Mouse (Mus musculus) adipocyte (in vitro differentiated cells): ENCODE data around the gene Intu.

Experiments
- DNase-seq: peaks from one replicate; pipeline ENCODE4 v3.0.0-alpha.2; 2016; ENCODE audit warnings: low spot score

Intu gene

DNA sequence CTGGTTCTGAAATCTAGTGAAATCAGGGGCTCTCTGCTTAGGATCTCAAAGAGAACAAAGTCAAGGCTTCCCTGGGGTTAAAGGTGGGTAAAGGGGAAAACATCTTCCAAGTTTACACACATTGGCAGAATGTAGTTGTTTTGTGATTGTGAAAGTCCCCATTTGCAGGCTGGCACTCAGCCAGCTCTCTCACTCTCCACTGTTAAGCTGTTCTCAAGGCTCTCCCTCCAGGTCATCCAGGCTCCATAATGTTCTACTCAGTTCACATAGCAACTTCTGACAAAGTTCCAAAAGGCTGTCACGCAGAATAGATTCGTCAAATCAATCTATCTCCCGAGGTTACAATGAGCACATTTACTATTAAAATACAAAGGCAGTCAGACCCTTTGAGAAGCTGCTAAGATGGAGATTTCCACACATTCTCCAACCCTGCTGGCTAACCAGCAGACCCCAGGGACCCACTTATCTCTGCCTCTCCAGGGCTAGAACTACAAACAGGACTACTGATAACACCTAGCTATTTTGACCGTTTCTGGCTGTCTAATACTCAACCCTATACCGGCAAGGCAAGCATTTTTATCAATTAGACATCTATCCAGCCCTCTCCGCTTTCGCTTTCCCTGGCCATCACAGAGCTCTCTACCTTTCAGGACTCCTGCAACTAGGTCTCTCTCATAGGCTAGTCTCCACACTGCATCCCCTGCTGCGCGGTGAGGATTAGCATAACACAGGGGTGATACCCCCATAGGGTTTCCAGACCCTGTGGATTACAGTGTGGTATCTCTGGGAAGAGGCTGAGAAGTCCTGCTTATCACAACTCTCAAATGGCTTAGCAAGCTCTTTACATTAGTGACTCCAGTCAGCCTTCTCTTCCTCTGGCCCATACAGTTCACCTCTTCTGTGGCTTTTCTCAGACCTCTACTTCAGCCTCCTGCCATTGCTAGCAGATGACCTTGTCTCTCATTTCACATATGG lies 2.8 kb upstream of the Intu start:
- peak; percentile 79 for DNase-seq

DNA sequence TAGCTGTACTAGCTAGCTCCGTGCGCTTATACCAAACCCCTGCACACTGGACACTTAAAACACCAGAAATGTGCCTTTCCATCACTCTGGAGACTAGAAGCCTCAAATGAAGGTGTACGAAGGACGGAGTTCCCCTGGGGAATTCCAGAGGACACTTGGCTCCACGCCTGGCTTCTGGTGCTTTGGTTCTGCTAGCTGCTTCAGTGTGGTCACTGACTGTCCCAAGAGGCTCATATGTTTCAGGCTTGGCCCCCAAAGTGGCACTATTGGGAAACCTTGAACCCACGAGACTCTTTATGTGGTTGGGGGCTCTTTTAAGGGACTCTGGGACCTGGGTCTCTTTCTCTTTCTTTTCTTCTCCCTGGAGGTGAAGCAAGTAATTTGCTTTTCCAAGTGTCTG lies 2.1 kb upstream of the Intu start:
- DNase-seq, result peak; percentile 26

DNA sequence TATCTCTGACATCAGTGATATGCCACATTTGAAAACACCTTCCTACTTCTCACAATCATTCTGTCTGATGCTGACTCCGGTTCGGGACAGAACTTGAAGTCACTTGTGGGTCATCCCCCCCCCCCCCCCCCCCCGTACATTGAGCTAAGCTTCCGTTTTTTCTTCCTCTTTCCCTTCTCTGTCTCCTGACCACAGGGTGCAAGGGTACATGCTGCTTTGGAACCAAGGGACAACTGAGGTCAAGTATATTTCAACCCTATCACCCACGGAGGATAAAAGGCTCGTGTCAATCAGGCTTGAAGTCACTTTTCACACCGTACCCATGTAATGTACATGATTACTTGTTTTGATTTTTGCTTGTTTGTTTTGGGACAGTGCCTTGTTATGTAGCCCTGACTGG lies 241 bp upstream of the Intu start:
- peak; percentile 17 for DNase-seq

DNA sequence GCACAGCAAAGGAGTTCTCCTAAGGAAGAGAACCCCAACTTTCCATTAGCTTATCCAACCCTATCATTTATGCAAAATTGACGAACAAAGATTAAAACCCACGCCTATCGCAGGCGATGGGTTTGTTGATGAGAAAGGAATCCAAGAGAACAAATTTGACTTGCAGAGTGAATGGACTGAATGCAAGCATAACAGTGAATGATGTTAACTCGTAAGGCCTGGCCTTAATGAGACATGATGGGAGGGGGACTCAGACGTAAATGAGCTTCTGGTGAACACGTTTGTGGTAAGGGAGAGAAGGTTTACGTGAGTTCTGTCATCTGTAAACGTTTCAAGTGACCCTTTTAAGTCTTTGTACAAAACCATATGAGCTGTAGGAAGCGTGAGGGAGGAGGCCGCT lies 1.2 kb downstream of the Intu start:
- DNase-seq, result no peak

DNA sequence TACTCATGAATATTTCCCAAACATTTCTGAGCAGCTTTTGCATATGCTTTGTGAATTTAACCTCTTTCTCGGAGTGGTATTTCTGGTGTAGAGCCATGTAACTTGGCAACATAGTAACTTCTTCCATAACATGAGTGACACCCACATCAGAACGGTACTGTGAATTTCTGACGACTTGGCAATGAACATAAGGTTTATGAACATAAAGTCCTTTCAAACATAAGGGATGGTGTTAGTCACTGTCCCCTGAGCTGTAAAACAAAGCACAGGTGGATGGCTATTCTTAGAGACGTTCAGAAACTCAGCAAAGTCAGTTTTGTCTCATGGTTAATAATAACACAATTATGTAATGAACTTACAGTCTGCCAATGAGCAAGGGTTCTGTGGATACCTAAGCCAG lies 3.1 kb downstream of the Intu start:
- DNase-seq, result no peak

DNA sequence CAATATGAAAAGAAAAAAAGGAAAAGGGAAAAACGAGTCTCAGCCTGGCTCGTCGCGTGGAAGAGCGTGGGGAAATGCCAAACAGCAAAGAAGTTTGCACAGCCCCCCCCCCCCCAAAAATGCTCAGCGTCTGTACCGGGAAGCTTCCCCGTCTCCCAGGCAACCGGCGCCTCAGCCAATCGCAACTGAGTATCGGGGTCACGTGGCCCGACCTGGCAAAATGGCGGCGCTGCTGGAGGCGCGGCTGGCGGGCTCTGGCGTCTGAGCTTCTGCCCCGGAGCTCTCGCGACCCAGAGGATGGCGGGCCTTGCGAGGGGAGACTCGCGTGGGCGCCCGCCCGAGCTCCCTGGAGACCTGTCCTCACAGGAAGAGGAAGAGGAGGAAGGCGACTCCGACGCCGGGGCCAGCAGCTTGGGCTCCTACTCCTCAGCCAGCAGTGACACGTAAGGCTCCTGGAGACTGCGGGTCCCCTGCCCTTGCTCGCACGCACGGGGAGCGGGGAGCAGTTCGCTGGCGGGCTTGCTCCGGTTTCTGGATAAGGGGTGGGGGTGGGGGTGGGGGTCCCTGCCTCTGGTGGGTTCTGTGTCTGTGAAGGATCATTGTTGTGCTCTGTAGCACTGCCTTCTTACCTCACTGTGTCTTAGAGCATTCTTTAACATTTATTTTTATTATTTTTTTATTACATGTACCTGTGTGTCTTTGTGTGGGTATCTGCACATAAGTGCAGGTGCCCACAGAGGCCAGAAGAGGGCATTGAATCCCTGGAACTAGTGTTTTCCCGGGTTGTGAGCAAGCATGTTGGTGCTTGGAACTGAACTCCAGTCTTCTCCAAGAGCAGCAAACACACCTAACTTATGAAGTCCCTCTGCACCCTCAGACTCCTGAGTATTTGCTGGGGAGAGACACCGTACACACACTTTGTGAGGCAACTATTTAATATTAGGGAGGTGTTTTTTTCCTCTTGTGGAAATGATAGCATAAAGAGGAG lies 9.8 kb downstream of the Intu start:
- peak; percentile 90 for DNase-seq

DNA sequence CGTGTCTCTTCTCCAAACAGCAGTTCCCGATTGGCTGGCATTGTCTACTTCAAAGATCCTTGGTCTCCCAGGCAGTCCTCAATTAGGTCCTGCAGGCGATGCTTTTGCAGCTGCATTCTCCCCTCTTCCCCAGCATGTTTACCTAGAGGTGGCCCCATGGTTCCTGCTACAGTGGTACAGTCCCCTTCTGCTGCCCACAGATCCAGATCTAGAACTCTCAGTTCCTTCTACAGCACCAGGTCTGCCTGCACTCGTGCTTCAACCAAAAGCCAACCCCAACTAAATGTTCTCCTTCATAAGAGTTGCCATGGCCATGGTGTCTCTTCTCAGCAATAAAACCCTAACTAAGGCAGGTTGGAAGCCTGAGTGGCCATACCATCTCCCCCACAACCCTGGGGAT lies 15.5 kb downstream of the Intu start:
- DNase-seq, result no peak

DNA sequence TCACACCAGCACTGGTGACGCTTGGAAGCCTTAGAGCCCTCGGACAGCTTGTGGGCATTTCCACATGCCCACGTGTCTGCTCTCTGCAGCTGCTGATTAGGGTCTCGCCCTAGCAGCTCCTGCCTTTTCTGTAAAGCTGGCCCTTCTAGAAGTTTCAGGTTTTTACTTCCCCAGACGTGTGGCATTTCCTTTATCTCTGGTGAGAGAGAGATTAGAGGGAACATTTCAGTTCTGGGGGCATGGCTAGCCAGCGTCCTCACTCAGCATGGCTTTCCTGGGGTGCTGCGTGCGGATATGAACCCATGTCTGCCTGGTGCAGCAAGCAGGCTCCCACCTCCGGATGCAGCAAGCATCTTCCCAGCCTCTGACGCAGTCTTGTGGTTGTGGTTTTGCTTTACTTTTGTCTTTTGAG lies 121.9 kb downstream of the Intu start:
- DNase-seq, result no peak

DNA sequence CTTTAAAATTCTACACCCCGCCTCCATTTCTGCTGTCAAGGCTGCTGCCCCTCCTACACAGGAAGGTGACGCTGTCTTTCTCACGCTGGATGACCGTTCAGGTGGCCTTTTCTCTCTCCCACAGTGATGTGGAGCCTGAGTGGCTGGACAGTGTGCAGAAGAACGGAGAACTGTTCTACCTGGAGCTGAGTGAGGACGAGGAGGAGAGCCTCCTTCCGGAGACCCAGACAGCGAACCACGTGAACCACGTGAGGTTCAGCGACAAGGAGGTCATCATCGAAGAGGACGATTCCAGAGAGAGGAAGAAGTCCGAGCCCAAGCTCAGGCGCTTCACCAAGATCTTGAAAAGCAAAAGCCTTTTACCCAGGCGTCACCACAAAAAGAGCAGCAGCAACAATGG lies 122.5 kb downstream of the Intu start:
- no peak for DNase-seq

DNA sequence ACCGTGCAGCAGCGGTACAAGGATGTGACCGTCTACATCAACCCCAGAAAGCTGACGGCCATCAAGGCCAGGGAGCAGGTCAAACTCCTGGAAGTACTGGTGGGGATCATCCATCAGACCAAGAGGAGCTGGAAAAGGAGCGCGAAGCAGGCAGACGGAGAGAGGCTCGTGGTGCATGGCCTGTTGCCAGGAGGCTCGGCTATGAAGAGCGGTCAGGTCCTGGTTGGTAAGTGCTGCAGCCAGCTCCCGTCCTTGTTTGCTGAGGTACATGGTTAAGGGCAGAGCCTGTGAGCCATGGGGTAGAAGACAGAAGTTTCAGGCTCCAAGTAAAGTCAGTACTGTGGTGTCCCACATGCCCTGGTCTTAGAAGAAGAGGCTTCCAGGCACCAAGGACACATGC lies 122.9 kb downstream of the Intu start:
- no peak for DNase-seq

DNA sequence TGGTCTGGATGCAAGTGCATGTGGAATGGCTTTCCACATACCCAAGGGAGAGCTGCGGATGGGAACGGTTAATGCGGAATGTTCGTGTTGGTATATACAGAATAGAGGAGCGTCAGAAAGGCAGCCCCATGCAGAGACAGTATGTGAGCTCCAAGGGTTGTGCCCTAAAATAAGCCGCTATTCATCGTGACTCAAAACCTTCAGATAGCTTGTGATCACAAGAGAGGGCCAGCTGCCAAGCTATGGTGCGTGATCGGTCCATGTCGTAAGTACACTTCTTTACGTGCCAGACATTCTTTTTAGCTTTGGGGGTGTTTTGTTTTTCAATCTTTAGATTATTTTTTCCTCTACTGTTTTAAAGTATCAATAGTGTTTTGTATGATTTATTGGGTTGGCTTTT lies 124.5 kb downstream of the Intu start:
- DNase-seq, result no peak

DNA sequence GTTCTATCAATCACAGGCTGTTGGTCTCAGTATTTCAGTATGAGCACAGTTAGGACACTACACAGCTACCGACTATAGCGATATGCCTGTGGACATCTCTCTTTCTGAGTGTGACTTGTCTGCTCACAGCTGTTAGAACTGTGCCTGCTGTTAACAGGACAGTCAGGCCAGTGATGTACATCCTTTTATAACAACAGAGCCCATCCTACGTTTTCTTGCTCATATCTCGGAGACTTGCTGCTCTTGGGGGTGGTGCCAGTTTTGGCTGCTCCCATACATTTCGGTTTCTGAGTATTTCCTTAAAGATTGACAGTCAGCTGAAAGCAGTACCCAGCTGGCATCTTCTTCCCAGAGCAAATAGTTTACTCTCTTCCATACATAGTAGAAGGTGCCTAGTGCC lies 125.3 kb downstream of the Intu start:
- DNase-seq, result no peak

DNA sequence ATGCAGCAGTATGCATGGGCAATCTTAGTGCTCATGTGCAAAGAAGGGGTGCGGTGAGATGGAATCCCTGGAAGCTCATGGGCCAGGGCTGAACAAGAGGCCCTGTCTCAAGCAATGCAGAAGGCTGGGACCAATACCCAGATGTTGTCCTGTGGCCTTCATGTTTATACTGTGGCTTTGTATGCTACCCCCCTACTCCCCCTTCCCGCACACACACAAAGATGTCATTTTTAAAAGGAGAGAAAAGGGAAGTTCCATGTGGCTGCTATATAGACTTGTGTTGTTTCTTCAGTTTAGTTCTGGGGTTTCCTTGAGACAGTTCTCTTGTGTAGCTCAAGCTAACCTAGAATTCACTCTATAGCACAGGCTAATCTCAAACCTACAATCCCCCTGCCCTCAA lies 129.1 kb downstream of the Intu start:
- no peak for DNase-seq

DNA sequence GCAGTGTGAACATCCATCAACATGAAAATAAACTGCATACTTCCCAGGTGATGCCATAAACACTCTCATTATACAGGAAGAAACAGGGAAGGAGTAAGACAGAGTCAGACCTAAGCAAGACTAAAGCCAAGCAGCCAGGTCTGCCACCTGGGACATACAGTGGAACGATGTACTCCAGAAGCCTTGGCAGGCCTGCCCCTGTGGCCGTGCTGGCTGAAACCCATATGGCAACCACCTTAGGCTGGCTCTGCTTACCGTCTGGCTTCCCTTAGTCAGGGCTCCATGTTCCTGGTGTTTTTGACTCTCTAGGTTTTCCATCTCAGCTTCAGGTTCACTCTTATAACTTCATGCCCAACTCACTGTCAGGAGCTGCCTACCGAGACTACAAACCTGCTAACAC lies 135.0 kb downstream of the Intu start:
- DNase-seq, result no peak

DNA sequence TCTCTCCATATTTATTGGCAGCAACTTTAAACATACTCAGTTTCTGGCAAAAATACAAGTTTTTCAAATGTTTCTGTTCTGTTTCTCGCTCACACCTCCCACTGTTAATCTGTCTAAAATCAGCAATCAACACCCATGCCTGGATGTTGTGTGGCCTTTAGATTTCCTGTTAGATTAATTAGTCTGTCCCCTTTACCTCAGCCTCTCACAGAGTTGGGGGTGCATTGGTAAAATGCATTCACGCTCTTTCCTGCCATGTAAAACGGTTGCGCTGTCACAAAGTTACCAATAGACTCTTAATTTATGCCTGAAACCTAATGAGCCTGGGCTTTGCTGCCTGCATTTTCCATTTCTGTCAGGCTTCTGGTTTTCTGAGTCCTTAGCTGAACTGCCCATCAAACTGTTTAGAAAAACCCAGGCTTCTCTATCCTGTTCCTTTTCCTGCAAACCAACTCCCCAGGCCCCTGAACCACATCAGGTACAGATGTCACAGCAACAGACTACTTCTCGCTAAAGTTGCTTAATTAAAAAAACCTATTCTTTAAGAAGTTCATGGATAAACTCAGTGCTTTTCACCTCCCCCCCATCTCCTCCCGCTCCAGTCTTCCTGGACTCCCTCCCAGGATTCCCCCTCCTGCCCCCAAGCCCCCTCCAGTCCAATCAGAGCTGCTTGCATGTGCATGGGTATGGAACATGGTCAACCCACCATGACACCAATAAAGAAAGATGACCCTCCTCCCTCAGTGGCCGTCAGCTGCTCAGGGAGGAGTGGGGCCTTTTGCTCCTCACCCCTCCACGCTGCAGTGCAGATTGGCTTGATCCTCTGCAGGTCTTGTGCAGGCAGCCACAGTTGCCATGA lies 136.0 kb downstream of the Intu start:
- DNase-seq, result no peak

DNA sequence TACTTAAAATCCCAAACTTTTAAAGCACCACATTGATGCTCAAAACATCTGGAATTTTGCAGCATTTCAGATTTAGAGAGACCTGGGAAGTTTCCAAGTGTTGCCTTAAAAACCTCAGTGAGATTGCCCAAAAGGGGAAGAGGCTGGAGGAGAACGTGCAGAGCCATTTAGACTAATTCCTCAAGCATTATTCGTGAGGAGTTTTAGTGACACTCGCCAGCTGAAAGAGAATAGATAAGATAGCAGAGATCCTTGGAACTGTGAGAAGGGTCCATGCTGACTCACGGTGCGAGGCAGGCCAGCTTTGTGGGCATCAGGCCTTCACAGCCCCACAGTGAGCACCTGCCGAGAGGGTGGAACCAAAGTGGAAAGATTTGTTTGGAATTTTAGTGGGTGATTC lies 137.8 kb downstream of the Intu start:
- no peak for DNase-seq

DNA sequence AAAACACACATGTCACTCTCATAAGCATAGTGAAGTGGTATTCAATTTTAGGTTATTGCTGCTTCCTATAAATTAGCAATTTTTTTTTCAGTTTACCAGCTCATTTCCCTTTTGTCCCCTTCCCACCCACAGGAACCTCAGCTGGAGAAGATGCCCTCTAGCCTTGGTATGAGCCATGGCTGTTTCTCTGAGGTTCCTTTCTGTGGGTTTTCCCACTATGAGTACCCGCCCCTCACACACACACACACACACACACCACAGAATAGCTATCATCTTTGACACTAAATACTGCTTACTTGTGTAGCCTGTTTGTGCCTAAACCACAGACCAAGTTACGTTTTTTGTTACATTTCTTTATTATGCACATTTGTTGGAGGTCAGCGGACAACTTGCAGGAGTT lies 138.3 kb downstream of the Intu start:
- no peak for DNase-seq

DNA sequence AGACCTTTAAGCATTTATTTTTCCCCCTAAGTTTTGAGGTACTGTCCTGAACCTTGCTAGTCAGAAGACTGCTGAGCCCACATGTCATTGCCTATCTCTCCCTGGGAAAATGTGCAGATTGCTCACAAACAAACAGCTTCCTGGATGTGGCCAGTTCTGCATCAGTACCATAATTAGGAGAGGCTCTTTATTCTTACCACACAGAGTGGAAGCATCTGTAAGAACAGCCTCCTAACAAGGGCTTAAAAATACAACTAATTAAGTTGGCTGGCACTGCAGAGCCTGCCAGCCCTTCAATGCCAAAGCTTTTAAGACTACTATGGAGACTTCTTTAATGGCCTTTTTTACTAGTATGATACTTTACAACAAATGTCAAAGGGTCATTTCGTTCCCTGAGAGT lies 142.4 kb downstream of the Intu start:
- DNase-seq, result no peak

DNA sequence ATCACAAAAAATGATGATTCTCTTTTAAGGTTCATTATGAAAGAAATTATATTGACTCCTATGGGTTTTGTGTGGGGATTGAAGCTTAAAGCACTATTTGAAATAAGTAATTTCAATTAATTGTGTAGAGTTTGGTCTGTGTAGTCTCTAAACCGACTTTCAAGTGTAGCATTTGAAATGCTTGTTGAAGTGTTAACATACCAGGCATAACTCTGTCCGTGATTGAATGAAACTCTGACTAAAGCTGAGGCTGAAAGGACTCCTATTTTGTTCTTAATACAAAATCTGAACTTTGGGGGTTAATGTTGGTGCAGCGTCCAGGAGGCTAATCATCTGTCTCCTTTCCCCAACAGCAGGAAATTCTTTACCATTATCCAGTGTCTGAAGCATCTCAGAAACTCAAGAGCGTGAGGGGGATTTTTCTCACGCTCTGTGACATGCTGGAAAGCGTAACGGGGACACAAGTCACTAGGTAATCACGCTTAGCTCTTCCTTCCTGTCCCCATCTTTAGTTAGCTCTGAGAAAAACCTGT lies 143.9 kb downstream of the Intu start:
- no peak for DNase-seq

DNA sequence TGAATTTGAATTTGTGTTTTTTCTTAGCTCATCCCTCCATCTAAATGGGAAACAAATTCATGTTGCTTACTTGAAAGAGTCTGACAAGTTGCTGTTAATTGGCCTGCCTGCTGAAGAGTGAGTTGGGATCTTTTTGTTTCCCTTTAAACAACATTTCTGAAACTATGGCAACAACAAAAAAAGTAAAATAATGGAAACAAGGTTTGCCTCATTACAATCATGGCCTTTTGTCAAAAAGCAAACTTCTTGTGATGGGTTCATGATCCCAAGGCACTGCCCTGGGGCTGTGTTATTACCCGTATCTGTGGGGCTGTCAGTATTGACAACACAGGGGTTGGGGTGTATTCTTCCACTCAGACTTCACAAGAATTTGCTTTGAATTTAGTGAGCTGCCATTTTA lies 147.8 kb downstream of the Intu start:
- no peak for DNase-seq

DNA sequence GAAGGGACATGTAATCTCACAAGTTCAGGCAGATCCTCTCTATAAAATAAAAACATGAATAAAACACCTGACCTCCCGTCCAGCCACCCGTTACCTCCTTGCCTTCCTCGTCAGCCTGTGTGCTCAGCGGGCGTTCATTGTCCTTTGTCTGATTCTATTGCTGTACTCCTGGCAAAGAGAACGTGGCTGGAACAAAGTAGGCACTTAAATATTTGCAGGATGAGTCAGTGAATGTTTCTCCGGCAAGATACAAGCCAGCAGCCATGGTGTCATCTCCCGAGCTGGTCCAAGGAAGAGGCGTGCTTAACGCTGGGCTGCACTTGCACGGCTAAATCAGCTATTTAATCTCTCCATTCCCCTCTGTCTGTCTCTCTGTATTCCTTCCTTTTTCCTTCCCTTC lies 151.3 kb downstream of the Intu start:
- DNase-seq, result peak; percentile 28

DNA sequence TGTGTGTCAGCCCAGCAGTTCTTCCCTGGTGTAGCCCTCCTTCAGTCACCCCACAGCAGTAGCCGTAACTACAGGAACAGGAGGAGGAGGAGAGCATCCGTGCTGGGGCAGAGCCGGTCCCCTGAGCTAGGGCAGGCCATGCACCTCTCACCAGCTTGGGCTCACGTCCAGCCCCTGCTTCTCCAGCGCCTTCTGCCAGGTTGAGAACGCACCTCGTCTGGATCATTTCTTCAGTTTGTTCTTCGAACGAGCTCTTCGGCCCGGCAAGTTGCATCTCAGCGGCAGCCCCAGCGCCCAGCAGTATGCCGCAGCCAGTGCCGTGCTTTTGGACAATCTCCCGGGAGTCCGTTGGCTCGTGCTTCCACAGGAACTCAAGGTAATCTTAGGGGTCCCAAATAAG lies 152.1 kb downstream of the Intu start:
- no peak for DNase-seq
